Mouse (Mus musculus): ENCODE results near the gene Ankrd33b. TPM values are rescaled to one million over a fixed set of nuclear protein-coding genes. Genes with fewer than 3 reads are reported as not detected.

Ankrd33b gene
- total and polyA plus RNA-seq, 3 experiments = 0.11 TPM; not detected in 2

GRCm38 (mm10) chr15:31361259-31361853 lies 6.2 kb downstream of the Ankrd33b start:
- no peaks in the 10 kb centered on the region for H3K36me3 ChIP-seq (replicated peaks)
- TF ChIP-seq GATA1 (IDR thresholded peaks at IDR 0.05; ENCODE audit: borderline replicate concordance, low read length) = no peak
- no peak for TF ChIP-seq GATA2 (IDR thresholded peaks at IDR 0.05; ENCODE audit: borderline replicate concordance, low read depth, low read length)
- no peak for TF ChIP-seq TAL1 (conservative IDR thresholded peaks at IDR 0.05; ENCODE audit: low read depth, low read length)
- TF ChIP-seq POLR2AphosphoS5 (IDR thresholded peaks at IDR 0.05; ENCODE audit: insufficient replicate concordance, low read depth, low read length) = no peak
- TF ChIP-seq CTCF (IDR thresholded peaks at IDR 0.05; ENCODE audit: low read depth, low read length) = no peak
- DNase-seq (ENCODE audit: low spot score) (no peak), ATAC-seq (ENCODE audit: extremely low read depth, insufficient number of reproducible peaks, low FRiP score, poor library complexity, severe bottlenecking) (no peak)
- H3K4me1 ChIP-seq (ENCODE audit: insufficient read depth, low read depth, low read length) = peaks cover 11% of the 10 kb centered on the region
- H3K9me3 ChIP-seq (replicated peaks) = peaks cover 6% of the 10 kb centered on the region
- peaks cover 10% of the 10 kb centered on the region for H3K27me3 ChIP-seq (ENCODE audit: insufficient read depth, low read length)
- no peak overlapping the region for H3K4me3 ChIP-seq (ENCODE audit: low read depth, low read length)

GRCm38 (mm10) chr15:31360593-31360992 lies 6.9 kb downstream of the Ankrd33b start:
- no peak for DNase-seq (ENCODE audit: low spot score)
- ATAC-seq (ENCODE audit: extremely low read depth, insufficient number of reproducible peaks, low FRiP score, poor library complexity, severe bottlenecking) = no peak
- no peaks in the 10 kb centered on the region for H3K9me3 ChIP-seq (replicated peaks)
- no peak overlapping the region for H3K4me3 ChIP-seq (ENCODE audit: low read depth, low read length)
- no peak for TF ChIP-seq GATA2 (IDR thresholded peaks at IDR 0.05; ENCODE audit: borderline replicate concordance, low read depth, low read length)
- peaks cover 11% of the 10 kb centered on the region for H3K4me1 ChIP-seq (ENCODE audit: insufficient read depth, low read depth, low read length)
- no peaks in the 10 kb centered on the region for H3K36me3 ChIP-seq (replicated peaks)
- H3K27me3 ChIP-seq (ENCODE audit: insufficient read depth, low read length) = peaks cover 6% of the 10 kb centered on the region

GRCm38 (mm10) chr15:31359805-31360204 lies 7.7 kb downstream of the Ankrd33b start:
- Histone ChIP-seq H3K36me3 (replicated peaks) (no peaks in the 10 kb centered on the region), H3K4me1 (ENCODE audit: insufficient read depth, low read depth, low read length) (peaks cover 11% of the 10 kb centered on the region), H3K9me3 (replicated peaks) (no peaks in the 10 kb centered on the region), H3K4me3 (ENCODE audit: low read depth, low read length) (no peak overlapping the region), H3K27me3 (ENCODE audit: insufficient read depth, low read length) (peaks cover 6% of the 10 kb centered on the region)
- DNase-seq (ENCODE audit: low spot score) (no peak), ATAC-seq (ENCODE audit: extremely low read depth, insufficient number of reproducible peaks, low FRiP score, poor library complexity, severe bottlenecking) (no peak)
- TF ChIP-seq CTCF (IDR thresholded peaks at IDR 0.05; ENCODE audit: low read depth, low read length) (no peak), POLR2AphosphoS5 (IDR thresholded peaks at IDR 0.05; ENCODE audit: insufficient replicate concordance, low read depth, low read length) (no peak), TAL1 (conservative IDR thresholded peaks at IDR 0.05; ENCODE audit: low read depth, low read length) (no peak), GATA2 (IDR thresholded peaks at IDR 0.05; ENCODE audit: borderline replicate concordance, low read depth, low read length) (no peak), GATA1 (IDR thresholded peaks at IDR 0.05; ENCODE audit: borderline replicate concordance, low read length) (no peak)

GRCm38 (mm10) chr15:31352494-31353279 lies 14.8 kb downstream of the Ankrd33b start:
- peaks cover 18% of the 10 kb centered on the region for H3K4me1 ChIP-seq (ENCODE audit: insufficient read depth, low read depth, low read length)

GRCm38 (mm10) chr15:31349810-31350341 lies 17.6 kb downstream of the Ankrd33b start:
- H3K9me3 ChIP-seq (replicated peaks) = no peaks in the 10 kb centered on the region
- ATAC-seq (ENCODE audit: extremely low read depth, insufficient number of reproducible peaks, low FRiP score, poor library complexity, severe bottlenecking) = no peak
- H3K4me1 ChIP-seq (ENCODE audit: insufficient read depth, low read depth, low read length) = peaks cover 11% of the 10 kb centered on the region; the same call in 1 of the 2 replicates
- TF ChIP-seq GATA2 (IDR thresholded peaks at IDR 0.05; ENCODE audit: borderline replicate concordance, low read depth, low read length) (no peak), CTCF (IDR thresholded peaks at IDR 0.05; ENCODE audit: low read depth, low read length) (no peak), GATA1 (IDR thresholded peaks at IDR 0.05; ENCODE audit: borderline replicate concordance, low read length) (no peak), TAL1 (conservative IDR thresholded peaks at IDR 0.05; ENCODE audit: low read depth, low read length) (no peak), POLR2AphosphoS5 (IDR thresholded peaks at IDR 0.05; ENCODE audit: insufficient replicate concordance, low read depth, low read length) (no peak)
- H3K36me3 ChIP-seq (replicated peaks) = no peaks in the 10 kb centered on the region
- peaks cover 29% of the 10 kb centered on the region for H3K27me3 ChIP-seq (ENCODE audit: insufficient read depth, low read length)
- H3K4me3 ChIP-seq (ENCODE audit: low read depth, low read length) = no peak overlapping the region
- DNase-seq (ENCODE audit: low spot score) = no peak

More at GRCm38 (mm10) chr15:31352494-31353279, 14.8 kb downstream of the Ankrd33b start:
- DNase-seq (ENCODE audit: low spot score) (no peak), ATAC-seq (ENCODE audit: extremely low read depth, insufficient number of reproducible peaks, low FRiP score, poor library complexity, severe bottlenecking) (no peak)
- H3K36me3 ChIP-seq (replicated peaks) = no peaks in the 10 kb centered on the region
- no peak for TF ChIP-seq GATA1 (IDR thresholded peaks at IDR 0.05; ENCODE audit: borderline replicate concordance, low read length)
- TF ChIP-seq POLR2AphosphoS5 (IDR thresholded peaks at IDR 0.05; ENCODE audit: insufficient replicate concordance, low read depth, low read length) = no peak
- no peak for TF ChIP-seq GATA2 (IDR thresholded peaks at IDR 0.05; ENCODE audit: borderline replicate concordance, low read depth, low read length)
- no peak for TF ChIP-seq TAL1 (conservative IDR thresholded peaks at IDR 0.05; ENCODE audit: low read depth, low read length)
- no peak for TF ChIP-seq CTCF (IDR thresholded peaks at IDR 0.05; ENCODE audit: low read depth, low read length)
- H3K4me3 ChIP-seq (ENCODE audit: low read depth, low read length) = no peak overlapping the region
- H3K27me3 ChIP-seq (ENCODE audit: insufficient read depth, low read length) = peaks cover 35% of the 10 kb centered on the region
- no peaks in the 10 kb centered on the region for H3K9me3 ChIP-seq (replicated peaks)

- ATAC-seq (ENCODE audit: extremely low read depth, insufficient number of reproducible peaks, low FRiP score, poor library complexity, severe bottlenecking) (no peak), DNase-seq (ENCODE audit: low spot score) (no peak)
- H3K27me3 ChIP-seq (ENCODE audit: insufficient read depth, low read length) = peaks cover 30% of the 10 kb centered on the region
- peaks cover 11% of the 10 kb centered on the region; the same call in 1 of the 2 replicates for H3K4me1 ChIP-seq (ENCODE audit: insufficient read depth, low read depth, low read length)
- H3K9me3 ChIP-seq (replicated peaks) = no peaks in the 10 kb centered on the region
- H3K4me3 ChIP-seq (ENCODE audit: low read depth, low read length) = no peak overlapping the region
- H3K36me3 ChIP-seq (replicated peaks) = no peaks in the 10 kb centered on the region
- TF ChIP-seq CTCF (IDR thresholded peaks at IDR 0.05; ENCODE audit: low read depth, low read length) = no peak
These were observed 18.5 kb downstream of the Ankrd33b start for GRCm38 (mm10) chr15:31349046-31349445.
